Mouse (Mus musculus): ENCODE measurements at regions not wholly inside any gene's neighbourhood (a gene's known extent, or its start where the extent isn't known, plus 50 kb on each side); places are given as distances from the start of the nearest gene placed in this dataset.

DNA sequence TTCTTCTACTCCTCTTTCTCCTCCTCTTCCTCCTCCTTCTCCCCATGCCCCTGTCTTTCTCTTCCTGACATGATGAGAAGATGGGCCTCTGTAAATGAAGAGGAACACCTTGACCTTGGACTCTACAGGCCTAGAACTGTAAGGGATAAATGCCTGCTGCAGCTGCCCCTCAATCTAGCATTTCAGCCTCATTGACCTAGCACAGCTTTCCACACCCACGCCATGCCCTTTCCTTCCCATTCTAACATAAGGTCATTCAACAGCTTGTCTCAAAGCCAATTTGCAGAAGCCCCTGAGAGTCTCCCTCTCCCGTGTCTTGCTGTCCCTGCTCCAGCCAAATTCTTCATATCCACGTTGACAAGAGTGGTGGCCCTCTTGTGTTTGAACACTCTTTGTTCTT lies 63.8 kb upstream of the Dscam start:
- in situ Hi-C loops (cut with MboI, MseI) = no loop called here

GRCm38 (mm10) chr16:97239626-97240025 lies 69.1 kb upstream of the Dscam start:
- in situ Hi-C loops (cut with MboI, MseI) = no loop called here

DNA sequence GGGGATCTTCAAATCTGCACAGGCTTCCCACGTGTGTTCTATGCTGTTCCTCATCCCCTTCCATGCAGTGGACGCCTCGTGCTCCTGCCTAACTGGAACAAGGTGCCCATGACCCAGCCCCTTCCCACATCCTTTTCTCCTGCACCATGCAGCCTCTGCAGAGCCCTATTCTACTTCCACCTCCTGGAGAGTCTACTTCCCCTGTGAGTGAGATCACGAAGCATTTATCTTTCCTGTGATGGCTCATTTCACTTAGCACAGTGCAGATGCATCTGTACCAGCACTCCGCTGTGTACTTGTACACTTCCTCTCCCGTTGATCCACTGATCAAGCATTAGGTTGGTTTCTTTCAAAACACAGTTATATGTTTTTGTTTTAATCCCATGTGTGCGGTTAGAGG lies 69.5 kb upstream of the Dscam start:
- in situ Hi-C loops (cut with MboI, MseI) = no loop called here

- in situ Hi-C loops (cut with MboI, MseI) = no loop called here
Observed at GRCm38 (mm10) chr16:97240859-97241360, 70.4 kb upstream of the Dscam start.

- in situ Hi-C loops (cut with MboI, MseI) = no loop called here
Observed at GRCm38 (mm10) chr16:97241639-97242038, 71.1 kb upstream of the Dscam start.

- in situ Hi-C loops (cut with MboI, MseI) = no loop called here
Observed at GRCm38 (mm10) chr16:97250488-97250887, 79.9 kb upstream of the Dscam start.

- in situ Hi-C loops (cut with MboI, MseI) = no loop called here
Observed at GRCm38 (mm10) chr16:97252551-97252950, 82.0 kb upstream of the Dscam start.

GRCm38 (mm10) chr16:97252997-97253635 lies 82.6 kb upstream of the Dscam start:
- in situ Hi-C loops (cut with MboI, MseI) = no loop called here

- in situ Hi-C loops (cut with MboI, MseI) = no loop called here
Observed at GRCm38 (mm10) chr16:97258821-97259220, 88.3 kb upstream of the Dscam start.

DNA sequence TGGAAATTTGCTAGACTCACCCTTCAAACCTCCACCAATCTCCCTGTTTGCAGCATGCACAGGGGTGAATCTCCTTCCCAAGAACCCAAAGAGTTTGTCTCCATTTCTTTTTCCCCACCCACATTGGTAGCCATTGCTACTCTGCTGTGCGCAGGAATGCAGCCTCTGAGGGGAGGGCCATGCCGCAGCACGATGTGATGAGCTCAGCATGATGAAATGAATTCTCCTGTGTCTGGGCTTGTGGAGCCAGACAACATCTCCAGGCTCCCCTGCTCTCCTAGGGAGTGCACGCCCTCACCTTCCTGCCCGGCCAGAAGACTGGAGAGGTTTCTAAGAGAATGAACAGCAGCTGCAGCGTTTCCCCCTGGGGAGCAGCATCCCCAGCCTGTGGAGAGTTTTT lies 92.9 kb upstream of the Dscam start:
- in situ Hi-C loops (cut with MboI, MseI) = no loop called here

DNA sequence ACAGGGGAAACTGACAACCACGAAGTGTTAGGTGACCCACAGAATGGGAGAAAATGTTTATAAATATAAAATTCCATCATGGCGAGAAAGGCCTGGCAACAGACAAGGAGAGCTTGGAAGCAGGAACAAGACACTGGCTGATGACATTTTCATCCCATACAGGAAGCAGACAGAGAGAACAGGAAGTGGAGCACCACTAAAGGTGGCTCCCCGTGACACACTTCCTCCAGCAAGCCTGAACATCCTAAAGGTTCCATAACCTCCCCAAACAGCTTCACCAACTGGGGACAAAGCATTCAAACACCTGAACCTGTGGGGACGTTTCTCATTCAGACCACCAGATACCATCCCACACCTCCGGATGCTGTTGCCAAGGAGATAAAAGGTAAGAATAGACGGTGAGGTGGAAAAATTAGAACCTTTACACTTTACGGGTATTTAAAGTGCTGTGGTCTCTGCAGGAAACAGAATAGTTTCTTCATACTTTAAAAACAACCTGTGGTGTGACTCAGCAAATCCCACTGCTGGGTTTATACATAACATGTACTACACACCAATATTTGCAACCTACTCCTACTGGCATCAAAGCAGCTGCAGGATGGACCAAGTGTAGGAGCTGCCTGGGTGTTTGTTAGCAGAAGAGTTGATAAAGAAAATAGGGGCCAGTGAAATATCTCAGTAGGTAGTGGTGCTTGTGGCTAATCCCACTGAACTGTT lies 86.0 kb upstream of the Bace2 start:
- in situ Hi-C loops (cut with MboI, MseI) = no loop called here

- in situ Hi-C loops (cut with MboI, MseI) = no loop called here
Observed at GRCm38 (mm10) chr16:97271264-97271663, 85.3 kb upstream of the Bace2 start.

DNA sequence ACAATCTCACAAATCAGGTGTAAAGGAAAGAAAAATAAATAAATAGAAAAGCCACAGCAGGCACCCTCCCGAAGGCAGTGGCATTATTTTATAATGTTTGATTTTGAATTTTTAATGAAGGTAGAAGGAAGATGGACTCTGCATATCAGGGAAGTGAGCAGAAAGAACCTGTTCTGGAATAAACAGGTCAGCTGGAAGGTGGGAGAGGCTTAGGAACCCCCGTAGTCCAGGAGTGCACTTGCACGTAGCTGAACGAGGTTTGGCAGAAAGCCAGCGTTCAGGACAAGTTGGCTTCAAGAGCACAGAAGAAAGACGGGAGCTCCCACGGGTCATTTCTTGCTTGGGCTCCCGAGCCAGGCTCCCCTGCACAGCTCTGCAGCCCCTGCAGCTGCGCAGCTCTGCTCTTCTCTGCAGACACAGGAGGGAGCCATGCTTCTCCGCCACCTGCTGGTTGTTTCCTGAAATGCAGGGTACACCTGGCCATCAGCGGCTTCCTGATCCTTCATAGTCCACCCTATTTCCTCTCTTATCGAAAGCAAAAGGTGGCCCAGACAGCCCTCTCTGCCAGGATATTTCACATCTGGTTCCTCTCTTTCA lies 84.4 kb upstream of the Bace2 start:
- in situ Hi-C loops (cut with MboI, MseI) = no loop called here

GRCm38 (mm10) chr16:97278913-97279312 lies 77.6 kb upstream of the Bace2 start:
- in situ Hi-C loops (cut with MboI, MseI) = no loop called here

DNA sequence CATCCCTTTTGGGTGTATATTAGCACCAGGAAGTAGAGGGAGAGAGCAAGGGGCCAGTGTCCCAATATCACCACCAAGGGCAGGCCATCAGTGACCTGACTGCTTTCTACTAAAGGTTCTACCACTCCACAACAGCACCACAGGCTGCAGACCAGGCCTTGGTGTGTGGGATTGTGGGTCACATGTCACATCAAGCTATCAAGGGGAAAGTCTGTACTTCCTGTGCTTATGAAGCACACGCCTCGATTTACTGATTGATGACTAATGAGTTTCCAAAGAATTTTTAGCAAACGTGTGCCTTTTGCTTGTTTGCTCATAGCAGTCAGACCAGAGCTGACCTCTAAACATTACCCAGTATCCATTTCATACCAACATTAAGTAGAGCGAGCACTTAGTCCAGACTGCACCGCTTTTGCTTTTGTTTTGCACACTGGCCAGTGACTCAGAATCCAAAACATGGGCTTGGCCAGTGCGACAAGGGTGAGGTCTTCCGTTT lies 74.9 kb upstream of the Bace2 start:
- in situ Hi-C loops (cut with MboI, MseI) = no loop called here

DNA sequence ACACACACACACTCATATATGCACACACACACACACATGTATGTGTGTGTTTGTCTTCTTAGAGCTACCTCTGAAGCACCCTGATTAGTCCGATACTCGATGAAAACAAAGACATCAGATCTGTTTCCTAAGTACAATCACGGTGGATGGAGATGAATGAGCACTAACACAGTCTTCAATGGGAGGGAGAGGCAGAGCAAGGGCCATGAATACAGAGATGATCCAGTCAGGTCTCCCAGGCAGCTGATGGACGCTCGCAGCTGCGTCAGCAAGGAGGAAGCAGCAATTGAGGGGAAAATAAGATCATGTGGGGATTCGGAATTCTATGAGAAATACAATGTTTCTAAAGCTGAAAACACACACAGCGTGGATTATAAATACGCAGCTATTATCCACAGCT lies 73.6 kb upstream of the Bace2 start:
- in situ Hi-C loops (cut with MboI, MseI) = no loop called here

DNA sequence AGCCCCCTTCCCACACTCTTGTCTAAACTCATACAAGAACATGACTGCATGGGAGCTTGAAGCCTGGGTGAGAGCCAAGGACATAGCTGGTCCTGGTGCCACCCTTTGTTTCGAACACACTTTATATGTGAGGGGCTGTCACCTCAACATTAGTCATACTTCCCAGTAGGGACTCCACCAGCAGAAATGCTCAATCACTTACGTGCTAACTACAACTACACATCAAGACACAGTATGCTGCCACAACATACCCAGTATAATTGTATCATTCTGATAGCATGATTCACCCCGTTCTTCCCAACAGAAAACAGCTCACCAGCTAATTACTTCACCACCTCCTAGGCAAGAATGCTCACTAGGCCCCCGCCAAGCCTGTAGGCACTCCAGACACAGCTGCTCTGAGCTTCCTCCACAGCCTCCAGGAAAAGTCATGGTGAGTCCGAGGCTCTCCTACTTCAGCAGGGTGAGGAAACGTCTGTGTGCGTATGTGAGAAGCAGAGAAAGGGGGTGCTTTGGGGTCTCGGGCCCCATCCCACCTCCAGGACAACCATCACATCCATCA lies 70.6 kb upstream of the Bace2 start:
- in situ Hi-C loops (cut with MboI, MseI) = no loop called here

- in situ Hi-C loops (cut with MboI, MseI) = no loop called here
Observed at GRCm38 (mm10) chr16:97286717-97287116, 69.8 kb upstream of the Bace2 start.

DNA sequence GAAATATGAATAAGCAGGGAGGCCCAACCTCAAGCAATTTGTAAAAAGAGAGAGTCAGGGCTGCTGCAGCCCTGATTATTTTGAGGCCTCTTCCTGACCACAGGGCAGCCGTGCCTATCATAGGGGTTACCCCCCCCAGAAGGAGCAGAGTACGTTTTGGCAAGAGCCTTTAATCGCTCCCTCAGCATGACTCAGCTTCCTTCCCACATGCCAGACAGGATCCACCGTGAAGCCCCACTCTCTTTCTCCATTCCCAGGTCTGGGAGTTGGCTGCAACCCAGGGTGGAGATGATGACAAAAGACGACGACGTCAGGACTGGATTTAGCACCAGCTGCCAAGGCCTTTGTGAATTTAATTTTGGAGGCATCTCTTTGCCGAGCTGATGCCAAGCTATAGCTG lies 67.9 kb upstream of the Bace2 start:
- in situ Hi-C loops (cut with MboI, MseI) = no loop called here

- in situ Hi-C loops (cut with MboI, MseI) = loop anchor here in 1 of 2 experiments (10.0 kb wide), 1 partner anchor 398 kb away; no protein-coding TSS in a partner anchor
Observed at GRCm38 (mm10) chr16:97292484-97293048, 64.0 kb upstream of the Bace2 start.

GRCm38 (mm10) chr16:97293273-97293672 lies 63.3 kb upstream of the Bace2 start:
- in situ Hi-C loops (cut with MboI, MseI) = loop anchor here in 1 of 2 experiments (10.0 kb wide), 1 partner anchor 398 kb away; no protein-coding TSS in a partner anchor

DNA sequence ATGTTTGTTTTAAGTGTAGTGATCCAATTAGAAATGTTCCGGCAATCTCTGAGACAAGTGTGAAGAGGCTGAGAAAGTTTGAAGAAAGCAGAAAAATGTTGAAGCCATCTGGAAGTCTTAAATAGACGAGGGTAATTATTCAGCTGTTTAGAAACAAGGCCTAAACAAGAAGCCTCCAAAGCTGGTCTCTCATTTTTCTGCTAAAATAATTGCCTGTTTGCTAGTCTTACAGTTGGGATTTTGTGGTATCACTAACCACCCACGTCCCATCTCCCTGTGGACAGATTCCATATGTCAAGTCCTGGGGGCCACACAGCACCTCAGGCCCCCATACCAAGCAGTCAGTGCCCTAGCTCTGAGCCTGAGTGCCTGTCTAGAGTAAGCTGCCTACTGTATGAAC lies 59.4 kb upstream of the Bace2 start:
- in situ Hi-C loops (cut with MboI, MseI) = loop anchor here (5.0 to 10.0 kb wide), 2 partner anchors 400 to 402 kb away; no protein-coding TSS in a partner anchor
